Mouse (Mus musculus): ENCODE results near the gene Tnk2. TPM values are rescaled to one million over a fixed set of nuclear protein-coding genes. Genes with fewer than 3 reads are reported as not detected.
A peak's percentile ranks its signal among the peaks of the same experiment; 100 is the strongest.

Gene Tnk2
- total RNA-seq, 2 experiments from 2014 or later = 62.9 to 124 TPM

DNA sequence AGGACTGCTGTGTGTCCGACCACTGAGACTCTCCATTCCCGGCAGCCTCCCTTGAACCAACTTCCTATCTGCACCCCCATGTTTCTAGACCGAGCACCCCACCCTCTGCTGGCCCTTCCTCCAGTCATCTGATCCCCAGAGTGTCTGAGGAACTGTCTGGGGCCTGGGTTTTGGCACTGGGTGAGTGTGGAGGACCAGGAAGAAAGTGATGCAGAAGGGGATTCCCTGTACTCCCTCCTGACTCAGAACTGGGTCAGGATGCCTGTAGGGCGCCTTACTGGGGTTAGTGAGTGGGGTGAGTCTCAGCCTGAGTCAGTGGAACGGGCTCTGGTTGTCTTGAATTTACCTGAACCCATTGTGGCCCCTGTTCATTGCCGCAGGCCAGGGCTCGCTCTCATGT lies 28.6 kb downstream of the Tnk2 start:
- ATAC-seq (replicated peaks; ENCODE audit: low FRiP score, poor library complexity, severe bottlenecking) = no peak; the same call in 1 of the 2 replicates

DNA sequence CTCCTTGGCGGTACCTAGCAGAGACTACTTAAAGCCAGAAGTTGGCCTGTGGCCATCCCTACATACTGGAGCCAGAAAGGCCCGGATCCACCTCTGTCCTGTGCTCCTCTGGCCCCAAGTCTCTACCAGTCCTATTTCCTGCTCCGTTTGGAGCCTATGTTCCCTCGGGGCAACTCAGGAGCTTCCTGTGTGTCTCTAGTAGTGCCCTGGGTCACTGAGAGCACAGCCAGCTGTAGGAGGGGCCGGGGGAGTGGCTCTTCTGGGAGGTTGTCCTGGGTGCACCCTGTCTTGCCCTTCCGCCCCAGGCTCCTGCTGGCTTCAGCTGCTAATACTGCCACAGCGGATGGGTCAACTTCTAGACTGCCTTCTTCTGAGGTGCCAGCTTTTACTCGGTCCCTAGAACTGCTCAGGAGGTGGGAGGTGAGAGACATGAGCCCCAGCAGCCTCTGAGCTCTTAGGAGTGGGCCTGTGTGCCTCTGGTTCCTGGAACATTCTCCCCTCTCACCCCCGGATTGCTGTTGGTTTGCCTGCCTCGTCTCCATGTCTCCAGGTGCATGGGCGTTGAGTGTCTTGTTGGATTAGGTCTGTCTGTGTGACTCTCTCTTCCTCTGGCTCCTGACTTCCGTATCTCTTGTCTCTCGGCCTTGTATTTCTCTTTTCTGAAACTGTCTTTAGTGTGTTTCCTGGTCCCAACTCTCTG lies 29.3 kb downstream of the Tnk2 start:
- ATAC-seq (replicated peaks; ENCODE audit: low FRiP score, poor library complexity, severe bottlenecking) = peak; percentile 53

DNA sequence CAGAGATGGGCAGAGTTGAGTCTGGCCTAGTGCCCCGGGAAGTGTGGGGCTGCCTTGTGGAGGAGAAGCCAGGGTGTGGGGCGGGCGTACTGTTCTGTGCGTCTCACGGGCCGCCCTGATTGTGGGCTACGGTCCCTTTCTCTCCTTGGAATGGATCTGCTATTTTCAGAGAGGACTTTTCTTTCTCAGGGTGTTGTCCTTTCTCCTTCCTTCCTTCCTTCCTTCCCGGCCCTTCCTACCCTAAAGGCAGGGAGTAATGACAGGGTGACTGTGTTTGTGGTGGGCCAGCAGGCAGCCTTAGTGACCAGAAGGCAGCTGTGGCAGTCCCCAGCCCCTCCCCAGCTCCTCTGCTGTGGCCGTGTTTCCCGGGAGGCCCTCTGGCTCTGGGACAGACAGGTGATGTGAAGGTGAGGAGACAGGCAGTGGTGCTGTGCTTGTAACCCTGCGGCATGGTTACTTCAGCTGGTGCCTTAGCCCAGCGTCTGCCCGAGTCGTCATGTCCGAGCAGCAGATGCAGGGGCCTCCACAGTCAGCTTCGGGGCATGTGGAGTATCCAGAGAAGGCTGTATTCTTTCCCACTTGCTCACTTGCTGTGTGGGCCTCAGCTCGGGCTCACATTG lies 30.6 kb downstream of the Tnk2 start:
- ATAC-seq (replicated peaks; ENCODE audit: low FRiP score, poor library complexity, severe bottlenecking) = no peak

DNA sequence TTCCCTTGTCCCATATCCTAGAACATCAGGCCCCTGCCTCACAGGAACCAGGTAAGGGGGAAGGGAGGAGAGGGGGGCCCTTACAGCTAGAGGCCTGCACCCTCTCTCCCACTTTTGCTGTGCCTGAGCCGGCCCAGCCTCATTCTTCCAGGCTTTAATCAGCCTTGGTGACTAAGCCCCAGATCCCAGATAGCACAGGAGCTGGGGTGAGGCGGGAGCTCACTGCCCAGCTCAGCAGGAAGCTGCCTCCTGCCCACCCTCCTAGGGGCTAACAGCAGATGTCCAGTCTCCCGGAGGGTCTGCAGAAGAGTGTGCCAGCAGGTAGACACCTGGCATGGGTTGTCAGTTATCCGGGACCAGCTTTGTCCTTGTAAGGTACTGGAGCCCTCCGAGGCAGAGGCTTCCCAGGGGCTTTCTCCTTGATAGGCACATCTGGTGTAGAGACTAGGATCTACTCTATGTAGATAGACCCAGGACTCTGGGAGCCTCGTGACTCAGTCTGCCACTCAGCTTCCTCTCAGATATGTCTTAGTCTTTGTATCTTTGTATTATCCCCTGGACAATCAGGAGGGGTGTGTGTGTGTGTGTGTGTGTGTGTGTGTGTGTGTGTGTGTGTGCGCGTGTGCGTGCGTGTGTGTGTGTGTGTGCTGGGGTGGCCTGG lies 33.5 kb downstream of the Tnk2 start:
- no peak for ATAC-seq (replicated peaks; ENCODE audit: low FRiP score, poor library complexity, severe bottlenecking)

DNA sequence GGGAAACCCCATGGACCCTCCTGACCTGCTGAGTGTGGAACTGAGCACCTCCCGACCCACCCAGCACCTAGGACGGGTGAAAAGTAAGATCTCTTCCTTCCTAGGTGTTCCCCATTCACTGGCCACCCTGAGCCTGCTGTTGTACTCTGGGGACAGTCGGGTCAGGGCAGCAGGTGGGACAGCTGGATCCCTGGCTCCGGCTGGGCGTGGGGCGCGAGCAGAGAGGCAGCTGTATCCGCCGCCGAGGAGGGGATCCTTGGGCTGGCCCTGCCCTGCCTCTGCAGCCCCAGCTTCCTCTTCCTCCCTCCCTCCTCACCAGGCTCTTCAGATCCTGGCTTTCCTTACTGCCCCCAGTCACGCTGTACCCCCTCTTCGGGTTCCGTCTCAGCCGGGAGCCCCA lies 34.2 kb downstream of the Tnk2 start:
- no peak for ATAC-seq (replicated peaks; ENCODE audit: low FRiP score, poor library complexity, severe bottlenecking)

DNA sequence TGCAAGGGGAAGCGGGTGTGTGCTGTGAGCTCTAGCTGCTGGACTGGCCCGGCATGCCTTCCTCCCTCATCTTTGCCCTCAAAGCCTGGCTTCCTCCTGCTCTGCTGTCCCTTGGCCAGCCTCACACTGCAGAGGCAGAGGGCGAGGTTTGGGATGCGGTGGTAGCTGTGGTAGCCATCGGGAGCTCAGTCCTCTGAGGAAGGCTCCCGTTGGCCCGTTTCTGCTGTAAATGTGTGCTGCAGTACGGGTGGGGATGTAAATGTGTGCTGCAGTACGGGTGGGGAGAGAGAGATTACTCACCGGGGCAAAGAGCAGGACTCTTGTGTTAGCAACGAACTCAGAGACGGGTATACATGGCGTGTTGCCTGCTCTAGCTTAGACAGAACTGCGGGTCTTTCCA lies 35.1 kb downstream of the Tnk2 start:
- no peak for ATAC-seq (replicated peaks; ENCODE audit: low FRiP score, poor library complexity, severe bottlenecking)

DNA sequence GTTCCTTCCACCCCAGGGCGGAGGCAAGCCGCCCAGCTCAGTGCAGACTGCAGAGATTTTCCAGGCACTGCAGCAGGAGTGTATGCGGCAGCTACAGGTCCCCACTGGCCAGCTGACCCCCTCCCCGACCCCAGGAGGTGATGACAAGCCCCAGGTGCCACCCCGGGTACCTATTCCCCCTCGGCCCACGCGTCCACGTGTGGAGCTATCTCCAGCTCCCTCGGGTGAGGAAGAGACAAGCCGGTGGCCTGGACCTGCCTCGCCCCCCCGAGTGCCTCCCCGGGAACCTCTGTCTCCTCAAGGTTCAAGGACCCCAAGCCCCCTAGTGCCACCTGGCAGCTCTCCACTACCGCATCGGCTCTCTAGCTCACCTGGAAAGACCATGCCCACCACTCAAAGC lies 36.3 kb downstream of the Tnk2 start:
- ATAC-seq (replicated peaks; ENCODE audit: low FRiP score, poor library complexity, severe bottlenecking) = no peak

DNA sequence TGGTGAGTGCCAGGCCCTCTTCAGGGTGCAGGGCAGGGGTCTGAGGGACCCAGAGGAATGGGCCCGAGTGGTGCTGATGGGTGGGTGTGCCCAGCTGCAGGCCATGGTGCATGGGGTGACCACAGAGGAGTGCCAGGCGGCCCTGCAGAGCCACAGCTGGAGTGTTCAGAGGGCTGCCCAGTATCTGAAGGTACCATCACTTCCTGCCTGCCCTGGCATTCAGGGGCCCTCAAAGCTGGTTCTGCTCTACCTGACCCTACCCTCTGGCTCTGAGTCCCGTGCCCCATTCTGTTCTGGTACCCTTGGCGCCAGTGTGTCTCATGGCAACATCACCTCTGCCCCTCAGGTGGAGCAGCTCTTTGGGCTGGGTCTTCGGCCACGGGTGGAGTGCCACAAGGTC lies 37.1 kb downstream of the Tnk2 start:
- no peak for ATAC-seq (replicated peaks; ENCODE audit: low FRiP score, poor library complexity, severe bottlenecking)

DNA sequence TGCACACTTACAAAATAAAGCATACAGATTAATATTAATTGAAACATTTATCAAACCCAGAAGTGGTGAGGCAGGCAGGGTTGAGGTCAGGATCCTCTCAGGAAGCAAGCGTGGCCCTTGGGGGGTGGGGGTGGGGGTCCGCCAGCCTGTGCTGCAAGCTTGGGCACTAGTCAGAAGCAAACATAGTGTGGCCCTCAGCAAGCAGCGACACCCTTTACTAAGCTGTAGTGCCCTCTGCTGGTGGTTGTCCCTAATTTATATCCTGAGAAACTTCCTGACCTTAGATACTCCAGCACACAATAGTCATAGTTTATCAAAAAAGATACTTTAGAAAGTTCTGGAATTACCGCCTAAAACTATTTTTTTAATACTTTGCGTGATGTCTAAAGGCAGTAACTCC lies 38.5 kb downstream of the Tnk2 start:
- peak; percentile 62 for ATAC-seq (replicated peaks; ENCODE audit: low FRiP score, poor library complexity, severe bottlenecking)

DNA sequence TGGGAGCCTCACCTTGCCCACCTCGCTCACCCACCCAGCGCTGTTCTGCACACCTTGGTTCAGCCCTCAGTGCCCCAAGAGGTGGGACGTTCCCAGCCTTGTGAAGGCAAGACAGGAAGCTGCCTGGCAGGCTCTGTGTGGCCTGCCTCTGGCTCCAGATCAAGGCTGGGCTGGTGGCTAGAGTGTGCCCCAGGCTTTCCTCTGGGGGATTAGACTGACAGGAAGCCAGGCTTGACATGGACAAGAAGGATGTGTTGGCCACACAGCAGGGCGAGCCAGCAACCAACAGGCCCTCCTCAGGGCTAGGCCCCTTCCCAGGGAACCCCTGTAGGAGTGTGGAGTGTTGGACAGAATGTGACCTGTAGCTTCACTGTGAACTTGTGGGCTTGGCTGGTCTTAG lies 39.2 kb downstream of the Tnk2 start:
- ATAC-seq (replicated peaks; ENCODE audit: low FRiP score, poor library complexity, severe bottlenecking) = no peak

DNA sequence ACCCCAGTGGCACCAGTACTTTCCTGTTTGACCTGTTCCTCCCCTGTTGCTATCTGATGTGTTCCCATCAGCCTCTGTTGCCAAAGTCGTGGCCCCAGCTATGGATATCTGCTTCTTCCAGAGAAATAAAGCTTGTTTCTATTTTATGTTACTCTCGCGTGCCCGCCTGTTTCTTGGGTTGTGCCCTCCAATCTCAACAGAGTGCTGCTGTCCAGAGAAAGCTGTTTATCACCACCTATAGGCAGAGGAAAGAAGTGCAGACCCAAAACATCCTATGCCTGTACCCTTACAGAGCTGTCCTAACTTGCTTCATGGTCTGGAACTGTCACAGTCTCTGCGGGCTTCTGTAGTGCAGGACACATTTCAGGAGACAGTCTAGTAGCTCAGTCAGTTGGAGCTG lies 39.7 kb downstream of the Tnk2 start:
- ATAC-seq (replicated peaks; ENCODE audit: low FRiP score, poor library complexity, severe bottlenecking) = peak; percentile 67

DNA sequence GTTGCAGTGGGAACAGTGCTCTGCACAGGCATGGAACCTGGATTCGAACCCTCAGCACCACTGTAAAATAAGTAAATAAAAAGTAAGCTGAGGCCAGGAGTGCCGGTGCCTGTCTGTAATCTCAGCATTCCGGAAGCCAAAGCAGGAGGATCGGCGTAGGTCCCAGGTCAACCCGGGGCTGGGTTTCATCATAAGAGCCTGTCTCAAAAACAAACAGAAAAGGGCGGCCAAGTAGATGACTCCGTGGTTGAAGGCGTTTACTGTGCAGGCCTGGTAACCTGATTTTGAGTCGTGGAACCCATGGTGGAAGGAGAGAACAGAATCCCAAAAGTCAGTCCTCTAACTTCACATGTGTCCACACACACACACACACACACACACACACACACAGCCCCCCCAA lies 41.7 kb downstream of the Tnk2 start:
- no peak for ATAC-seq (replicated peaks; ENCODE audit: low FRiP score, poor library complexity, severe bottlenecking)

DNA sequence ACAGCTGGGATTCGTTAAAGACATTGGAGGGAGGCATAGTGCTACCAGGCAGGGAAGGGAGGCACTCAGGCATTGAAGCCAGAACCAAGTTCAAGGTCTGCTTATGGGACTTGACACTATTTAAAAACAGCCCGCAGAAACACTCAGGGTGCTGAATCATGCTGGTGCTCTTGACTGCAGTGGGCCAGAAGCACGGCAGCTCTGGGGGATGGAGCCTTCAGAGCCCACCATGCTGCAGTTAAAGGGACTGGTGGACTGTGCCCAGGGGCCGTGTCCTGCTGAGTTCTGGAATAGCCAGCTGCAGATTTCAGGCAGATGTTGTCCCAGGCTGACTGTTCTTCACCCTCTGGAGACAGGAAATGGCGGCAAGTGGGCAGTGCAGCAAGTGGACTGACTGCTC lies 42.3 kb downstream of the Tnk2 start:
- no peak for ATAC-seq (replicated peaks; ENCODE audit: low FRiP score, poor library complexity, severe bottlenecking)

DNA sequence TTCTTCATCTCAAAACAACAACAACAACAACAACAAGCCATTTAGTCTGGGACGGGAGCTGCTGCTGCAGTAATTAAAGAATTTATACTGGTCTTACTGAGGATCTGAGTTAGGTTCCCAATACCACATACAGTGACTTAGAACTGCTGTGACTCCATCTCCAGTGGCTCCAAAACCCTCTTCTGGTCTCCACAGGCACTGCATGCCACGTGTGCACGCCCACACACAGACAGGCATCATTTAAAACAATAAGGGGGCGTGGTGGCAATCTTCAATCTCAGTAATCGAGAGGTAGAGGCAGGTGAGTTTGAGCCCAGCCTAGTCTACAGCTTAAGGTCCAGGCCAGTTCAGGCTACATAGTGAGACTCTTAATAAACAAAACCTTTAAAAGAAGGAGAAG lies 43.5 kb downstream of the Tnk2 start:
- ATAC-seq (replicated peaks; ENCODE audit: low FRiP score, poor library complexity, severe bottlenecking) = no peak

DNA sequence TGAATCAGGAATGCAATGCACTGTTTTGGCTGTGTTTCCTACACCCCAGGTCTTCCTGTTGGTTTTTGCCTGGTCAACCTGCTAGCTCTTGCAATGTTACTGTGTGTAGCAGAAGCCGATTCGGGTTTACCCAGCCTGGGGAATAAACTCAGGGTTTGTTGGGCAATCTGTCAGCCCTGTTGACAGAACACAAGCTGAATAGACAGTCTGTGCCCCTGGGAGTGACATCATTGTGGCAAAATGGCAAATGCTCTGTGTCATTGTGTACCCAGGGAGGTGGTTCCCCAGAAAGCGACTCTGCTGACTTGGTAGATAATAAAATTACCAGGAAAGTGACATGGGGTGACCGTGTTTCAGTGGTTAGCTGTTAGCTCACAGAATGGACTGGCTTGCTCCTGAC lies 45.1 kb downstream of the Tnk2 start:
- ATAC-seq (replicated peaks; ENCODE audit: low FRiP score, poor library complexity, severe bottlenecking) = no peak

DNA sequence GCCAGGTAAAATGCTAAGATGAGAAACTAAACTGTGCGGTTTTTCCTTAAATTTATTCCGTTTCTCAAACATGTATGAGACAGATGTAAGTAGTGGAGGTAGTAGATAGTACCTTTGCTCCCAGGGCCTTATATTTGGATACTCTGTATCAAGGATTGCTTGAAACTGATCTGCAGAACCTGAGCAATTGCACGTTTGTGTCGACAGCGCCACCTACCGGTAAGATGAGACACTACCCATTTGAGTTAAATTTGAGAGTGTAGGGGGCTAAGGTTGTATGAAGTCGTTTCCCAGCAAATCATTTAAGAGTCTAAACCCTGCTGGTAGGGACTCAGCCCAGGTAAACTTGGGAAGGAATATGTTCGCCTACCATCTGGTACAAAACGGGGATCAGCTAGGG lies 45.8 kb downstream of the Tnk2 start:
- ATAC-seq (replicated peaks; ENCODE audit: low FRiP score, poor library complexity, severe bottlenecking) = peak; percentile 84

DNA sequence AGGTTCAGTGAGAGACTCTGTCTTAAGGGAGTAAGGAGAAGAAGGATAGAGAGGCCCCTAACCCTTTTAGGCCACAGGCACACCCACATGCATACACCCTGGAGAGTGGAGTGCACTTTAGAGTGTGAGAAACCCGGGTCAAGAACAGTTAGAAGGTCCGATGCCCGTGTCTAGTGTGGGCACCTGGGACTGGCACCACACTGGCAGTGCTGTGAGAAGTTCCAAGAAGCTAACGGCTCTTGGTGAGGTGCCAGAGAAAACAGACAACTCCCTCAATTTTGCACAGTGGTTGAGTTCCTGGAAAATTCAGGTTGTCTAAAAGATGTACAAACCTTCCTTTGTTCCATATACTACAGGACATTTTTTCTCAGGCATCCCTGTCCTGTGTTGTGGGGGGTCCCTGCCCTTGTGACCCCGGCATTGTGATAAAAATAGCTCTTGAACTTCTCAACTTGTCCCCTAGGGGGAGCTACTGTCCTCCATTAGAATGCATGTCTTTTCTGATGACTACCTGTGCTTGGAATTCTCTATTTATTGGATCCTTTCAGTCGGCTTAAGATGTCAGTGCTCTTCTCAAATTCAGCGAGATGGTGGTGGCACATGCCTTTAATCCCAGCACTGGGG lies 53.3 kb downstream of the Tnk2 start:
- 0 out of 2 replicates have a peak, but pooled peaks have one; percentile 56 for ATAC-seq (replicated peaks; ENCODE audit: low FRiP score, poor library complexity, severe bottlenecking)

DNA sequence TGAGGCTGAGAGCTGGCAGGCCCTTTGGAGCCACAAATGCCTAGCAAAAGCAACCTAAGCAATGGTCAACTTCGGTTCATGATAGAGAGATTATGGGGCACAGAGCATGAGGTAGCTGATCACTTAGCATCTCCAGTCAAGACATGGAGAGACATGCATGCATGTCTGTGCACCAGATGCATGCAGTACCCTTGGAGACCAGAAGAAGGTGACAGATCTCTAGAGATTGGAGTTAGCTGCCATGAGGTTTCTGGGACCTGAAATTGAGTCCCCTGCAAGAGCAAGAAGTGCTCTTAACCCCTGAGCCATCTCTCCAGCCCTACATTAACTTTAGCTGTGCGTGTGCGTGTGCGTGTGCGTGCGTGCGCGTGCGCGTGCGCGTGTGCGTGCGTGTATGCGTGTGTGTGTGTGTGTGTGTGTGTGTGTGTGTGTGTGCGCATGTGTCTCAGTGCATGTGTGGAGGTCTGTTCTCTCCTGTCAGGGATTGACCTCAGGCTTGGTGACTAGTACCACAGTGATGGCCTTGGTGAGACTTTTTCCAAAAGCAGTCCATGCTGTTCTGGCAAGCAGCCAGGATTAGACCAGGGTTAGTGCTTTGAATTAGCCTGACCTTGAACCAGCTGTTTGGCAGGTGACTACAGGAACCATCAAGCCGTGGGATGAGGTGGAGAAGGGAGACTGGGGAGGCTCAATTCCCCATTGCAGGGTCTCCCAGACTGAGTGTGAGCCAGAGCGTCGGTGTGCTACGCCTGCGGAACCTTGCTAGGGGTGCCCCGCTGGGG lies 54.2 kb downstream of the Tnk2 start:
- no peak for ATAC-seq (replicated peaks; ENCODE audit: low FRiP score, poor library complexity, severe bottlenecking)

DNA sequence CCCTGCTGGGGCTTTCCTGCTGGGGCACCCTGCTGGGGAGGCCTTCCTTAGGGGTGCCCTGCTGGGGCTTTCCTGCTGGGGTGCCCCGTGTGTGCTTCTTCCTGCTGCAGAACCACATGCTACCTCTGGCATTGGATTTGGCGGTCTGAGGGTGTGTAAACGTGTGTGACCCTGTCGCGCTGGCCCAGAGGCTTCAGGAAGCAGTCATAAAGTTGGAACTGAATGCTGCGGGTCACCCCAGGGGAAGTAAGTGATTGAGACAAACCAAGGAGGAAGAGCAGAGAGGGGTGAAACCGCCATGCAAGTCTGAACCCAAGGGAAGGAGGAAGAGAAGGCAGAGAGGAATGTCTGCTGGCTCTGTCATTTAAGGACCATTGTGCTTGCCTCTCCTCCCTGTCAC lies 54.9 kb downstream of the Tnk2 start:
- no peak for ATAC-seq (replicated peaks; ENCODE audit: low FRiP score, poor library complexity, severe bottlenecking)

DNA sequence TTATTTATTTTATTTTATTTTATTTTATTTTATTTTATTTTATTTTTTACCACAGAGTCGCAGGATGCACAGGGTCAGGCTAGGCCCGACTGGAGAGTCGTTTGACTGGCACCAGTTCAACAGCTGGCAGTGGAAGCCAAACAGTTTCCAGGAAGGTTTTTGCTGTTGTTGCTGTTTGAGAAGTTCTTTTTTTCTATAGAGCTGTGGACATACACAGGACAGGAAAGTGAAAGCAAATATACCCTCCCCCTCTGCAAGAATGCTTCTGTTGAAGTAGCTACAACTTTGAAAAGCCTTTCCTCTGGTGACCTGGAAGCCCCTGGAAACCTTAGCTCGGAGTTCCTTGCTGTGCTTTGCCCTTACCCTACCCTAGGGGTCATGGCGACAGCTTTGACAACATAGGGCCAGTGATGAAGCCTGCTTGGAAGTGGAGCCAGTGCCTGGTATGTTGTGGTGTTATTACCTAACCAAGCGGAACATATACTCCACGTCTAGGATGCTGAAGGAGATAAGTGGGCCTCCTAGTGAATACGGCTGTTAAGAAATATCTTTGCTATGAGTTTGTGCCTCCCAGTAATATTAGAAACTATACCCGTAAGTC lies 59.7 kb downstream of the Tnk2 start:
- no peak for ATAC-seq (replicated peaks; ENCODE audit: low FRiP score, poor library complexity, severe bottlenecking)

Data from erythroid progenitor cell, adult 5-6 weeks (primary cell).